Mouse (Mus musculus): ENCODE measurements around the gene Zfp87. TPM values are rescaled to one million over a fixed set of nuclear protein-coding genes. Genes with fewer than 3 reads are reported as not detected.
A peak's percentile ranks its signal among the peaks of the same experiment; 100 is the strongest.

Gene Zfp87
- total and polyA plus RNA-seq, 3 experiments, result 11.4 to 25.0 (median 13.8) TPM

DNA sequence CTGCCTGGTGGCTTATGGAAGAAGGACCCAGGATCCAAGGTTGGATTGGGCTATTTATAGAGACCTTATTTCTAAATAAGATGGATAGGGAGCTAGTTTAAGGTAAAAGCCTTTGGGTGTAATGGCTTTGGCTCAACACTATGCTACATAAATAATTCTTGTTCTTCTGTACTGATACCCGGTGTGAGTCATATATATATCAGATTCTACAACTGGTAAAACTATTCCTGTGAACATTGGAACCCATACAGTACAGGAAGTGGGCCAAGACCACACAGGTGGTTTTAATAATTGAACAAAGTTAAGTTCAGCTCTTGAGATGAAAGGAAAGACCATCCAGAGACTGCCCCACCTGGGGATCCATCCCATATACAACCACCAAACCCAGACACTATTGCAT is 25.1 kb downstream of the Zfp87 start:
- TF ChIP-seq JUND (conservative IDR thresholded peaks at IDR 0.05; ENCODE audit: low read depth, low read length), result no peak
- TF ChIP-seq BHLHE40 (IDR thresholded peaks at IDR 0.05; ENCODE audit: low read depth, low read length), result no peak
- TF ChIP-seq MAZ (IDR thresholded peaks at IDR 0.05; ENCODE audit: low read depth, low read length), result no peak
- TF ChIP-seq GABPA (IDR thresholded peaks at IDR 0.05; ENCODE audit: insufficient replicate concordance, low read depth, low read length), result no peak
- no peak for DNase-seq (ENCODE audit: extremely low read depth)
- no peaks in the 10 kb centered on the region for H3K27me3 ChIP-seq (replicated peaks)
- no peak overlapping the region for H3K4me3 ChIP-seq (replicated peaks in 1 of 3; ENCODE audit: low read depth in 2 of 3, low read length in 2 of 3, poor library complexity in 1 of 3)
- no peaks in the 10 kb centered on the region for H3K36me3 ChIP-seq (replicated peaks in 1 of 2; ENCODE audit: control insufficient read depth in 1 of 2, insufficient read depth in 1 of 2, low read length in 1 of 2)
- in situ Hi-C loops (cut with MboI; ENCODE audit: low pct_ligation_motif_present, low pct_unique_long_range_greater_than_20kb, low sequenced_read_pairs) (no loop called here), dilution Hi-C loops (cut with MboI; ENCODE audit: extremely low pct_ligation_motif_present, extremely low pct_unique_long_range_greater_than_20kb, low sequenced_read_pairs) (no loop called here)
- no peak overlapping the region for H3K4me2 ChIP-seq (ENCODE audit: insufficient read depth, low read depth, poor library complexity, severe bottlenecking)
- peaks cover 3 to 13% of the 10 kb centered on the region in 2 experiments; a peak in 2 of 4 replicates for H3K4me1 ChIP-seq (ENCODE audit: control insufficient read depth in 1 of 2, insufficient read depth in 2 of 2)
- no peak overlapping the region for H3K27ac ChIP-seq (ENCODE audit: insufficient read depth, low read depth)
- no peaks in the 10 kb centered on the region for H3K9me3 ChIP-seq (replicated peaks; ENCODE audit: low read length)
- peaks cover 7% of the 10 kb centered on the region; the same call in 1 of the 2 replicates for H3K79me2 ChIP-seq (replicated peaks; ENCODE audit: control insufficient read depth, extremely low read depth, insufficient read depth, poor library complexity, severe bottlenecking)
- H3K9ac ChIP-seq (ENCODE audit: insufficient read depth, low read depth), result no peak overlapping the region

- H3K27ac ChIP-seq (ENCODE audit: insufficient read depth, low read depth), result no peak within 1 kb of the TSS
- peak within 1 kb of the TSS; percentile 50 for H3K9ac ChIP-seq (ENCODE audit: insufficient read depth, low read depth)
- peak; percentile 73 for DNase-seq (ENCODE audit: extremely low read depth)
- peaks cover 7% of the 10 kb centered on the region; the same call in 1 of the 2 replicates for H3K79me2 ChIP-seq (replicated peaks; ENCODE audit: control insufficient read depth, extremely low read depth, insufficient read depth, poor library complexity, severe bottlenecking)
- TF ChIP-seq TCF12 (IDR thresholded peaks at IDR 0.05; ENCODE audit: low read depth, low read length) (peak; percentile 70), KAT2A (IDR thresholded peaks at IDR 0.05; ENCODE audit: insufficient replicate concordance, low read length) (peak; percentile 90; the same call in 1 of the 2 replicates), SIN3A (IDR thresholded peaks at IDR 0.05; ENCODE audit: low read length) (peak; percentile 56), TBP (conservative IDR thresholded peaks at IDR 0.05; ENCODE audit: low read depth, low read length) (peak; percentile 83; the same call in 1 of the 2 replicates), JUN (IDR thresholded peaks at IDR 0.05; ENCODE audit: insufficient read depth, low read depth, low read length) (no peak), POLR2A (IDR thresholded peaks at IDR 0.05; ENCODE audit: low read depth, low read length) (peak; percentile 75), GABPA (IDR thresholded peaks at IDR 0.05; ENCODE audit: insufficient replicate concordance, low read depth, low read length) (peak; percentile 25; the same call in 1 of the 2 replicates), NELFE (IDR thresholded peaks at IDR 0.05; ENCODE audit: low read depth, low read length) (peak; percentile 65; the same call in 1 of the 2 replicates), MYC (IDR thresholded peaks at IDR 0.05; ENCODE audit: low read depth, low read length) (no peak; the same call in none of the 2 replicates), ELF1 (IDR thresholded peaks at IDR 0.05; ENCODE audit: low read depth, low read length) (peak; percentile 96), HCFC1 (IDR thresholded peaks at IDR 0.05; ENCODE audit: low read depth, low read length) (peak; percentile 97), MAX (IDR thresholded peaks at IDR 0.05; ENCODE audit: low read length) (peak; percentile 36; the same call in 1 of the 2 replicates), ZMIZ1 (IDR thresholded peaks at IDR 0.05; ENCODE audit: low read depth, low read length) (peak; percentile 57; the same call in 1 of the 2 replicates), MXI1 (IDR thresholded peaks at IDR 0.05; ENCODE audit: low read depth, low read length) (peak; percentile 51; the same call in 1 of the 2 replicates), ZKSCAN1 (IDR thresholded peaks at IDR 0.05; ENCODE audit: borderline replicate concordance, low read depth, low read length) (peak; percentile 92), MAZ (IDR thresholded peaks at IDR 0.05; ENCODE audit: low read depth, low read length) (no peak), ZNF384 (IDR thresholded peaks at IDR 0.05; ENCODE audit: low read depth, low read length) (no peak), MEF2A (IDR thresholded peaks at IDR 0.05; ENCODE audit: borderline replicate concordance, low read depth, low read length) (peak; percentile 38; the same call in 1 of the 2 replicates)
- dilution Hi-C loops (cut with MboI; ENCODE audit: extremely low pct_ligation_motif_present, extremely low pct_unique_long_range_greater_than_20kb, low sequenced_read_pairs) (no loop called here), in situ Hi-C loops (cut with MboI; ENCODE audit: low pct_ligation_motif_present, low pct_unique_long_range_greater_than_20kb, low sequenced_read_pairs) (no loop called here)
- peak within 1 kb of the TSS; percentile 54 for H3K4me2 ChIP-seq (ENCODE audit: insufficient read depth, low read depth, poor library complexity, severe bottlenecking)
- peaks cover 3 to 13% of the 10 kb centered on the region in 2 experiments; a peak in 2 of 4 replicates for H3K4me1 ChIP-seq (ENCODE audit: control insufficient read depth in 1 of 2, insufficient read depth in 2 of 2)
- peaks cover 0 to 1% of the 10 kb centered on the region in 2 experiments for H3K36me3 ChIP-seq (replicated peaks in 1 of 2; ENCODE audit: control insufficient read depth in 1 of 2, insufficient read depth in 1 of 2, low read length in 1 of 2)
- peak within 1 kb of the TSS; percentile 63 to 88 (median 79) for H3K4me3 ChIP-seq (replicated peaks in 1 of 3; ENCODE audit: low read depth in 2 of 3, low read length in 2 of 3, poor library complexity in 1 of 3)
- no peaks in the 10 kb centered on the region for H3K27me3 ChIP-seq (replicated peaks)
- H3K9me3 ChIP-seq (replicated peaks; ENCODE audit: low read length), result no peaks in the 10 kb centered on the region
These were observed 25.8 kb downstream of the Zfp87 start, which contains the start of gene Zfp58 for GRCm38 (mm10) chr13:67500084-67500719. Zfp58 (minus strand) TSS chr13:67500555.
